Mouse (Mus musculus): ENCODE results near the gene Hdac4. TPM values are rescaled to one million over a fixed set of nuclear protein-coding genes. Genes with fewer than 3 reads are reported as not detected.

The Hdac4 gene
- polyA plus RNA-seq, 1 experiment from 2014 or later = 3.3 TPM

GRCm38 (mm10) chr1:92148527-92148926 is 47.0 kb downstream of the Hdac4 start:
- Histone ChIP-seq H3K36me3 (replicated peaks) (no peaks in the 10 kb centered on the region), H3K4me3 (replicated peaks) (no peak overlapping the region), H3K9ac (no peak overlapping the region), H3K4me2 (no peak overlapping the region), H3K27ac (replicated peaks) (no peak overlapping the region), H3K27me3 (no peaks in the 10 kb centered on the region), H3K4me1 (replicated peaks) (peaks cover 5% of the 10 kb centered on the region; the same call in 1 of the 2 replicates), H3K9me3 (replicated peaks) (no peaks in the 10 kb centered on the region)
- 72% methylated on average over 1 of the region's 1 CpGs for WGBS (ENCODE audit: insufficient replicate concordance)
- ATAC-seq (ENCODE audit: insufficient read depth) = no peak

DNA sequence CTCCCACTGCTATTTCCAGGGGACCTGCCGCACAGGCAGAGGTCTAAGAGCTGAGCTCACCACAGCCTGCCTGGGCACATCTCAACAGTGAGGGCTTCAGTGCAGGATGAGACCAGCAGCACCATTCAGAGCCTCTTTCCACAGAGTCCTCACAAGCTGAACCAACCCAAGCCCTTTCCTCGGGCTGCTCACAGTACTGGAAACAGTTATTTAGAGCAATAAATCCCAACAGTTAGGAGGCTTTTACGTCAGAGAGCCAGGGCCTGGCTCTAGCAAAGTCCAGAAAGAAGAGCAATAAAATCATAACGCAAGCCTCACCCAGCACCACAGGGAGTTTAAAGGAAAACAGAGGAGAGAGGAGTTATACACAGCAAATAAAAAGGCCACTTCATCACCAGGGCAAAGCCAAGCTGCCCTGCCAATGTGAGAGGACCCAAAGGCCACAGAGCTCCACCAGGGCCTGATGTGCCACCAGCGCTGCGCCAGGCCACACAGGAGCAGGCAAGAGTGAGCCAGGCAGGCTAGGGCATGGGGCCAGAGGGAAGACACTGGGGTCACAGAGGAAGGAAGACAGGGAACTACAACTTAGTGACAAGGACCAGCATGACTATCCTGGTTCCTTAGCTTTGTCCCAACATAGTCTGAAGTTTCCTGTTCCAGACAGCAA is 50.5 kb downstream of the Hdac4 start:
- no peaks in the 10 kb centered on the region for H3K27me3 ChIP-seq
- ATAC-seq (ENCODE audit: insufficient read depth) = no peak
- peaks cover 5% of the 10 kb centered on the region; the same call in 1 of the 2 replicates for H3K4me1 ChIP-seq (replicated peaks)
- no peaks in the 10 kb centered on the region for H3K9me3 ChIP-seq (replicated peaks)
- no peak overlapping the region for H3K4me2 ChIP-seq
- no peak overlapping the region for H3K9ac ChIP-seq
- no peaks in the 10 kb centered on the region for H3K36me3 ChIP-seq (replicated peaks)
- no peak overlapping the region for H3K4me3 ChIP-seq (replicated peaks)
- no peak overlapping the region for H3K27ac ChIP-seq (replicated peaks)
- WGBS (ENCODE audit: insufficient replicate concordance) = 72% methylated on average over 6 of the region's 6 CpGs

DNA sequence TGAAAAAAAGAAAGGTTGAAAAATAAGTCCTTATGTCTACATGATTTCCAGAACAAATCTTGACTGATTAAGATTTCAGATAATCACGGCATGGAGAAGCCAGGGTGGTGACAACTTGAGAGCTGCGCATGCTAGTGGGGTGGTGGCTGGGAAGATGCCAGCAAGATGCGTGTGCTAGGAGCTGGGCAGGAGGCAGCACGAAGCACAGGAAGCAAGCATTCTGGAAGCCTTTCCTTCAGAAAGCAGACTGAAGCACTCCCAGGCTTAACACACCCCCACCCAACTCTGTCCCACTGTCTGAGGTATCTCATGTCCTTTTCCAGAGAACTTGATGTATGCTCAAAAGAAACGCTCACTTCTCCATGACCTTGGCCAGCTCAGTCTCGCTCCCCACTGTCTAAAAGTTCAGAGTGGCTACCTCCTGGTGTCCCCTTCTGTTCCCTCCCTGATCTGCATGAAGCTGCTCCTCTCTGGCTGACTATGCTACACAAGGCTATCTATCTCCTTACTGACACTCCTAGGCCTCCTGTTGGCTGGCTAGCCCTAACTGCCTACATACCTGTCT is 52.1 kb downstream of the Hdac4 start:
- ATAC-seq (ENCODE audit: insufficient read depth) = no peak

GRCm38 (mm10) chr1:92142793-92143192 is 52.7 kb downstream of the Hdac4 start:
- H3K27me3 ChIP-seq = no peaks in the 10 kb centered on the region
- H3K4me1 ChIP-seq (replicated peaks) = no peaks in the 10 kb centered on the region; the same call in 1 of the 2 replicates
- no peak overlapping the region for H3K27ac ChIP-seq (replicated peaks)
- H3K9ac ChIP-seq = no peak overlapping the region
- no peaks in the 10 kb centered on the region for H3K9me3 ChIP-seq (replicated peaks)
- H3K36me3 ChIP-seq (replicated peaks) = no peaks in the 10 kb centered on the region
- no peak overlapping the region for H3K4me2 ChIP-seq
- ATAC-seq (ENCODE audit: insufficient read depth) = no peak
- no peak overlapping the region for H3K4me3 ChIP-seq (replicated peaks)
- 63% methylated on average over 4 of the region's 4 CpGs for WGBS (ENCODE audit: insufficient replicate concordance)

More for the DNA sequence above, 52.1 kb downstream of the Hdac4 start:
- Histone ChIP-seq H3K9me3 (replicated peaks) (no peaks in the 10 kb centered on the region), H3K4me3 (replicated peaks) (no peak overlapping the region), H3K9ac (no peak overlapping the region), H3K4me2 (no peak overlapping the region), H3K4me1 (replicated peaks) (no peaks in the 10 kb centered on the region; the same call in 1 of the 2 replicates), H3K36me3 (replicated peaks) (no peaks in the 10 kb centered on the region), H3K27ac (replicated peaks) (no peak overlapping the region), H3K27me3 (no peaks in the 10 kb centered on the region)
- WGBS (ENCODE audit: insufficient replicate concordance) = 64% methylated on average over 6 of the region's 6 CpGs

GRCm38 (mm10) chr1:92139001-92139400 is 56.5 kb downstream of the Hdac4 start:
- 76% methylated on average over 4 of the region's 4 CpGs for WGBS (ENCODE audit: insufficient replicate concordance)
- Histone ChIP-seq H3K9me3 (replicated peaks) (no peaks in the 10 kb centered on the region), H3K27me3 (no peaks in the 10 kb centered on the region), H3K4me3 (replicated peaks) (no peak overlapping the region), H3K36me3 (replicated peaks) (no peaks in the 10 kb centered on the region), H3K27ac (replicated peaks) (no peak overlapping the region), H3K9ac (no peak overlapping the region), H3K4me2 (no peak overlapping the region), H3K4me1 (replicated peaks) (peaks cover 8% of the 10 kb centered on the region)
- ATAC-seq (ENCODE audit: insufficient read depth) = no peak

GRCm38 (mm10) chr1:92137136-92137848 is 58.2 kb downstream of the Hdac4 start:
- ATAC-seq (ENCODE audit: insufficient read depth) = no peak
- Histone ChIP-seq H3K4me3 (replicated peaks) (no peak overlapping the region), H3K9me3 (replicated peaks) (no peaks in the 10 kb centered on the region), H3K36me3 (replicated peaks) (no peaks in the 10 kb centered on the region), H3K9ac (no peak overlapping the region), H3K4me1 (replicated peaks) (peaks cover 8% of the 10 kb centered on the region), H3K27ac (replicated peaks) (no peak overlapping the region), H3K27me3 (no peaks in the 10 kb centered on the region), H3K4me2 (no peak overlapping the region)
- WGBS (ENCODE audit: insufficient replicate concordance) = 54% methylated on average over 2 of the region's 2 CpGs

DNA sequence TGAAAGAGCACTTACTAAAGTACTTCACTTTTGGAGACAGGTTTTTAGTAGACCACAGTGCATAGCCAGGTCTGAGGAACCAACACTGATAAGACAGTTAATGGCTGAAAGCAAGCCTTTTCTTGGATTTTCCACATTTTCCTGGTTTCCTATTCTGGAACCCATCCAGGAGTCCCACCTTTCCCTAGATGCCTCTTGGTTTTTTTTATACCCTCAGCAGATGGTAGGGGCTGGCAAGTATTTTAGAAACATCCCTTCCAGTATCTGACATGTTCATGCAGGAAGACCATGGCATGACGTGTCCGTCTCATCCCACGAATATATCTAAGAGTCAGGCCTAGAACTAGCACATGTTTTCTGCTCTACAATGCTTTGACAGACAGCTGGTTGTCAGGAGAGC is 59.1 kb downstream of the Hdac4 start:
- Histone ChIP-seq H3K4me1 (replicated peaks) (peaks cover 8% of the 10 kb centered on the region), H3K27me3 (no peaks in the 10 kb centered on the region), H3K4me2 (no peak overlapping the region), H3K36me3 (replicated peaks) (no peaks in the 10 kb centered on the region), H3K9me3 (replicated peaks) (no peaks in the 10 kb centered on the region), H3K9ac (no peak overlapping the region), H3K27ac (replicated peaks) (no peak overlapping the region), H3K4me3 (replicated peaks) (no peak overlapping the region)
- ATAC-seq (ENCODE audit: insufficient read depth) = no peak
- WGBS (ENCODE audit: insufficient replicate concordance) = 84% methylated on average over 3 of the region's 3 CpGs

GRCm38 (mm10) chr1:92132181-92132580 is 63.3 kb downstream of the Hdac4 start:
- WGBS (ENCODE audit: insufficient replicate concordance) = 31% methylated on average over 2 of the region's 2 CpGs
- no peak for ATAC-seq (ENCODE audit: insufficient read depth)
- Histone ChIP-seq H3K27me3 (no peaks in the 10 kb centered on the region), H3K4me3 (replicated peaks) (no peak overlapping the region), H3K4me1 (replicated peaks) (peaks cover 32% of the 10 kb centered on the region), H3K27ac (replicated peaks) (no peak overlapping the region), H3K4me2 (no peak overlapping the region), H3K36me3 (replicated peaks) (no peaks in the 10 kb centered on the region), H3K9me3 (replicated peaks) (no peaks in the 10 kb centered on the region), H3K9ac (no peak overlapping the region)

DNA sequence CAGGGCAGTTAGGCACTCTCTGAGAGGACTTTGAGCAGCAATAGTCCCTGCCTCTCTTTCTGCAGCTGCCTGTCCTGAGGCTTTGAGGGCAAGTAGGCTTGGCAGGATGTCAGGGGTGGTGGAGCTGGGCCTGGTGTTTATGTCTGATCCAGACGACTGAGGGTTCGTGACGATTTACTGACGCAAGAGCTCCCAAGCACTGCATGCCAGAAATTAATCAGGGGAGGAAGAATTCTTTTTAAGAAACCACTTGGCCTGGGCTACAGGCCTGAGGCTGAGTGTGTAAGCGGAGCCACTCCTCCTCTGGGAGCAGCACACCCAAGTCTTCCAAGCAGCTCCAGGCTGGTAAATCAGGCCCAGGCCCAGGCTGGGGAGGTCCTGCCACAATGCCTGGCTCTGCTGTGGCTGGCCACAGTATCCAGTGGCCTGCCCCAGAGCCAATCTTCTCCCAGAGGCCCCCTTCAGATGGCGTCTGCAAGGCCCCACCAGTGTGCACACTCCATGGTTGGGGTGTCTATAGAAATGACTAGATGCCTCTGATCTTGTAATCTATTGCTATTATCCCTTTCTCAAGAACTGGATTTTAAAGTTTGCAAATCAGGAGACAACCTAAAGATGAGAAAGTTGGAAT is 64.9 kb downstream of the Hdac4 start:
- H3K4me3 ChIP-seq (replicated peaks) = no peak overlapping the region
- no peaks in the 10 kb centered on the region for H3K36me3 ChIP-seq (replicated peaks)
- H3K27ac ChIP-seq (replicated peaks) = no peak overlapping the region
- H3K9ac ChIP-seq = no peak overlapping the region
- H3K4me1 ChIP-seq (replicated peaks) = peaks cover 32% of the 10 kb centered on the region
- ATAC-seq (ENCODE audit: insufficient read depth) = no peak
- H3K9me3 ChIP-seq (replicated peaks) = no peaks in the 10 kb centered on the region
- no peak overlapping the region for H3K4me2 ChIP-seq
- WGBS (ENCODE audit: insufficient replicate concordance) = 71% methylated on average over 6 of the region's 6 CpGs
- no peaks in the 10 kb centered on the region for H3K27me3 ChIP-seq

DNA sequence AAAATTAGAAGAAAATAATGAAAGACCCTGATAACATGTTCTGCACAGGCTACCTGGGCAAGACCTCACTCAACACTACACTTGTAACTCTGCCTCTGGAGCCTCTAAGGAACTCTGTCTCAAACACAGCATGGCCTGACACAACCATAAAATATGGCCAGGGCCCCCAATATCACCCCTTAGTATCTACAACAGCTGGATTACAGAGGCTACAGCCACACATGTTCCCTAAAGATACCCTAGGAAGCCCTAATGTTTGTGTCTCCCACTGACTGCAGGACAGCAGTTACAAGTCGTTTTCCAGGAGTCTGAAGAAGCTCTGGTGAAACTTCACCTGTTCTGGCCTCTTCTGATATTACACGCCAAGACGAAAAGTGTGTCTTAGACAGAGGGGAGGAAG is 65.7 kb downstream of the Hdac4 start:
- Histone ChIP-seq H3K9me3 (replicated peaks) (no peaks in the 10 kb centered on the region), H3K4me2 (no peak overlapping the region; the same call in 1 of the 2 replicates), H3K27ac (replicated peaks) (no peak overlapping the region), H3K4me3 (replicated peaks) (no peak overlapping the region), H3K4me1 (replicated peaks) (peaks cover 34% of the 10 kb centered on the region), H3K27me3 (no peaks in the 10 kb centered on the region), H3K9ac (no peak overlapping the region), H3K36me3 (replicated peaks) (no peaks in the 10 kb centered on the region)
- WGBS (ENCODE audit: insufficient replicate concordance) = 29% methylated on average over 3 of the region's 3 CpGs
- peak; percentile 42; the same call in 1 of the 2 replicates for ATAC-seq (ENCODE audit: insufficient read depth)

- ATAC-seq (ENCODE audit: insufficient read depth) = no peak
- H3K4me2 ChIP-seq = no peak overlapping the region
- H3K27me3 ChIP-seq = no peaks in the 10 kb centered on the region
- no peak overlapping the region for H3K4me3 ChIP-seq (replicated peaks)
- no peak overlapping the region for H3K9ac ChIP-seq
- H3K27ac ChIP-seq (replicated peaks) = no peak overlapping the region
- no peaks in the 10 kb centered on the region for H3K36me3 ChIP-seq (replicated peaks)
- 46% methylated on average over 6 of the region's 6 CpGs for WGBS (ENCODE audit: insufficient replicate concordance)
- H3K9me3 ChIP-seq (replicated peaks) = no peaks in the 10 kb centered on the region
- peaks cover 37% of the 10 kb centered on the region for H3K4me1 ChIP-seq (replicated peaks)
These were observed 67.7 kb downstream of the Hdac4 start for GRCm38 (mm10) chr1:92127785-92128184.

All from liver, embryonic 15.5 days (tissue).